Mouse (Mus musculus) MEL (cell line): ENCODE measurements around the gene Arid1a. TPM values are rescaled to one million over a fixed set of nuclear protein-coding genes. Genes with fewer than 3 reads are reported as not detected.

Experiments used
- DNase-seq: peaks from one replicate; pipeline ENCODE4 v3.0.0; 2011; ENCODE audit warnings: low read depth, low spot score
- H3K27ac ChIP-seq: 2 replicates; pipeline ENCODE4 v1.5.1; 2012; ENCODE audit warnings: low read depth, mild to moderate bottlenecking, control low read depth, low read length, moderate library complexity; ENCODE audit not compliant: control insufficient read depth
- H3K27me3 ChIP-seq, 2 experiments: fragments of 150-350 bp in 1 of 2; sonication (generic) in 1 of 2; 2 replicates each; pipeline ENCODE4 v1.6.1; 2012; ENCODE audit warnings: low read length in 2 of 2, mild to moderate bottlenecking in 2 of 2, improper control_type of control experiment in 1 of 2, moderate library complexity in 1 of 2; ENCODE audit not compliant: insufficient read depth in 2 of 2, control insufficient read depth in 1 of 2
- H3K36me3 ChIP-seq, 2 experiments: 2 replicates each; pipeline ENCODE4 v1.6.1; 2012 to 2014; ENCODE audit warnings: low read length in 2 of 2, improper control_type of control experiment in 1 of 2, inconsistent platforms in 1 of 2, mild to moderate bottlenecking in 1 of 2; ENCODE audit not compliant: insufficient read depth in 2 of 2, control insufficient read depth in 1 of 2
- H3K4me1 ChIP-seq, 2 experiments: fragments of 150-350 bp in 1 of 2; sonication (generic) in 1 of 2; 2 replicates each; pipeline ENCODE4 v1.6.1; 2012; ENCODE audit warnings: low read length in 2 of 2, improper control_type of control experiment in 1 of 2, mild to moderate bottlenecking in 1 of 2; ENCODE audit not compliant: insufficient read depth in 2 of 2, control insufficient read depth in 1 of 2
- H3K4me3 ChIP-seq, 2 experiments: fragments of 150-350 bp in 1 of 2; sonication (generic) in 1 of 2; 2 replicates each; pipeline ENCODE4 v1.5.1; 2012; ENCODE audit warnings: low read depth in 2 of 2, low read length in 2 of 2, mild to moderate bottlenecking in 2 of 2, moderate library complexity in 2 of 2, control low read depth in 1 of 2, improper control_type of control experiment in 1 of 2; ENCODE audit not compliant: control insufficient read depth in 1 of 2, insufficient read depth in 1 of 2
- H3K79me2 ChIP-seq: 2 replicates; pipeline ENCODE4 v1.6.1; 2012; ENCODE audit warnings: mild to moderate bottlenecking, low read length, moderate library complexity; ENCODE audit not compliant: control insufficient read depth, poor library complexity, insufficient read depth
- H3K9ac ChIP-seq: 2 replicates; pipeline ENCODE4 v1.6.1; 2012; ENCODE audit warnings: low read depth, mild to moderate bottlenecking, control low read depth, low read length, moderate library complexity; ENCODE audit not compliant: control insufficient read depth, poor library complexity, severe bottlenecking
- H3K9me3 ChIP-seq: fragments of 150-350 bp; sonication (generic); replicated peaks from 2 replicates; pipeline ENCODE4 v1.6.1; 2012; ENCODE audit warnings: mild to moderate bottlenecking, low read length, improper control_type of control experiment, moderate library complexity; ENCODE audit not compliant: insufficient read depth
- BHLHE40 ChIP-seq: IDR thresholded peaks from 2 replicates; pipeline ENCODE4 v1.6.1; 2012; ENCODE audit warnings: low read depth, mild to moderate bottlenecking, inconsistent platforms, low read length, improper control_type of control experiment, borderline replicate concordance
- CHD1 ChIP-seq: IDR thresholded peaks from 2 replicates; pipeline ENCODE4 v1.6.1; 2012; ENCODE audit warnings: low read depth, mild to moderate bottlenecking, inconsistent platforms, low read length, improper control_type of control experiment
- CHD2 ChIP-seq: IDR thresholded peaks from 2 replicates; pipeline ENCODE4 v1.6.1; 2011; ENCODE audit warnings: low read length, improper control_type of control experiment
- CTCF ChIP-seq, 3 experiments: IDR thresholded peaks in 2 of 3; conservative IDR thresholded peaks in 1 of 3; 2 replicates each; pipeline ENCODE4 v1.5.1; 2011 to 2012; ENCODE audit warnings: low read length in 3 of 3, low read depth in 2 of 3, mild to moderate bottlenecking in 2 of 3, improper control_type of control experiment in 1 of 3, inconsistent platforms in 1 of 3, mixed read lengths in 1 of 3, moderate library complexity in 1 of 3; ENCODE audit not compliant: control insufficient read depth in 1 of 3, insufficient read depth in 1 of 3, poor library complexity in 1 of 3, severe bottlenecking in 1 of 3
- E2F4 ChIP-seq: IDR thresholded peaks from 2 replicates; pipeline ENCODE4 v1.6.1; 2011; ENCODE audit warnings: low read depth, low read length, improper control_type of control experiment, borderline replicate concordance
- ELF1 ChIP-seq: IDR thresholded peaks from 2 replicates; pipeline ENCODE4 v1.6.1; 2014; ENCODE audit warnings: low read depth, mild to moderate bottlenecking, inconsistent platforms, low read length, improper control_type of control experiment, moderate library complexity
- EP300 ChIP-seq, 2 experiments: IDR thresholded peaks; 2 replicates each; pipeline ENCODE4 v1.6.1; 2011; ENCODE audit warnings: improper control_type of control experiment in 2 of 2, low read length in 2 of 2, low read depth in 1 of 2, mild to moderate bottlenecking in 1 of 2
- ETS1 ChIP-seq: IDR thresholded peaks from 2 replicates; pipeline ENCODE4 v1.6.1; 2012; ENCODE audit warnings: low read depth, mild to moderate bottlenecking, inconsistent platforms, low read length, improper control_type of control experiment, moderate library complexity
- GATA1 ChIP-seq: IDR thresholded peaks from 2 replicates; pipeline ENCODE4 v1.6.1; 2011; ENCODE audit warnings: low read depth, low read length, improper control_type of control experiment
- HCFC1 ChIP-seq: IDR thresholded peaks from 2 replicates; pipeline ENCODE4 v1.6.1; 2012; ENCODE audit warnings: low read depth, mild to moderate bottlenecking, inconsistent platforms, low read length, improper control_type of control experiment, moderate library complexity
- MAFK ChIP-seq: IDR thresholded peaks from 2 replicates; pipeline ENCODE4 v1.6.1; 2011; ENCODE audit warnings: low read depth, mild to moderate bottlenecking, low read length, improper control_type of control experiment, borderline replicate concordance
- MAX ChIP-seq: IDR thresholded peaks from 2 replicates; pipeline ENCODE4 v1.6.1; 2011; ENCODE audit warnings: low read length, improper control_type of control experiment
- MAZ ChIP-seq: IDR thresholded peaks from 2 replicates; pipeline ENCODE4 v1.6.1; 2012; ENCODE audit warnings: low read depth, mild to moderate bottlenecking, inconsistent platforms, low read length, improper control_type of control experiment
- MYB ChIP-seq: IDR thresholded peaks from 2 replicates; pipeline ENCODE4 v1.6.1; 2011; ENCODE audit warnings: mild to moderate bottlenecking, low read depth, low read length, improper control_type of control experiment
- MYC ChIP-seq: IDR thresholded peaks from 2 replicates; pipeline ENCODE4 v1.6.1; 2011; ENCODE audit warnings: low read depth, mild to moderate bottlenecking, low read length, improper control_type of control experiment, moderate library complexity
- NELFE ChIP-seq: IDR thresholded peaks from 2 replicates; pipeline ENCODE4 v1.6.1; 2011; ENCODE audit warnings: low read depth, low read length, improper control_type of control experiment
- NRF1 ChIP-seq: IDR thresholded peaks from 2 replicates; pipeline ENCODE4 v1.6.1; 2014; ENCODE audit warnings: low read depth, mild to moderate bottlenecking, inconsistent platforms, low read length, improper control_type of control experiment, moderate library complexity; ENCODE audit not compliant: poor library complexity, insufficient read depth, severe bottlenecking
- POLR2A ChIP-seq, 2 experiments: IDR thresholded peaks; 2 replicates each; pipeline ENCODE4 v1.6.1; 2011 to 2012; ENCODE audit warnings: low read length in 2 of 2, mild to moderate bottlenecking in 2 of 2, control low read depth in 1 of 2, improper control_type of control experiment in 1 of 2, low read depth in 1 of 2, moderate library complexity in 1 of 2; ENCODE audit not compliant: control insufficient read depth in 1 of 2, insufficient read depth in 1 of 2, poor library complexity in 1 of 2
- POLR2AphosphoS5 ChIP-seq: IDR thresholded peaks from 2 replicates; pipeline ENCODE4 v1.6.1; 2012; ENCODE audit warnings: low read depth, borderline replicate concordance, mild to moderate bottlenecking, inconsistent platforms, low read length, moderate library complexity, mixed read lengths
- RAD21 ChIP-seq: IDR thresholded peaks from 2 replicates; pipeline ENCODE4 v1.6.1; 2011; ENCODE audit warnings: mild to moderate bottlenecking, low read depth, low read length, improper control_type of control experiment
- RCOR1 ChIP-seq: IDR thresholded peaks from 2 replicates; pipeline ENCODE4 v1.6.1; 2012; ENCODE audit warnings: low read depth, mild to moderate bottlenecking, inconsistent platforms, low read length, improper control_type of control experiment
- SIN3A ChIP-seq: IDR thresholded peaks from 2 replicates; pipeline ENCODE4 v1.6.1; 2012; ENCODE audit warnings: low read length, improper control_type of control experiment, inconsistent platforms
- SMC3 ChIP-seq: IDR thresholded peaks from 2 replicates; pipeline ENCODE4 v1.6.1; 2011; ENCODE audit warnings: low read depth, low read length, improper control_type of control experiment
- TAL1 ChIP-seq: IDR thresholded peaks from 2 replicates; pipeline ENCODE4 v1.6.1; 2012; ENCODE audit warnings: mild to moderate bottlenecking, inconsistent platforms, low read length, moderate library complexity, mixed read lengths
- UBTF ChIP-seq: IDR thresholded peaks from 2 replicates; pipeline ENCODE4 v1.6.1; 2012; ENCODE audit warnings: low read depth, mild to moderate bottlenecking, inconsistent platforms, low read length, improper control_type of control experiment, moderate library complexity, borderline replicate concordance; ENCODE audit not compliant: insufficient read depth
- USF1 ChIP-seq: IDR thresholded peaks from 2 replicates; pipeline ENCODE4 v1.6.1; 2014; ENCODE audit warnings: low read depth, mild to moderate bottlenecking, inconsistent platforms, low read length, improper control_type of control experiment, moderate library complexity
- ZKSCAN1 ChIP-seq: IDR thresholded peaks from 2 replicates; pipeline ENCODE4 v1.6.1; 2012; ENCODE audit warnings: low read depth, mild to moderate bottlenecking, inconsistent platforms, low read length, improper control_type of control experiment, moderate library complexity
- ZMIZ1 ChIP-seq: IDR thresholded peaks from 2 replicates; pipeline ENCODE4 v1.6.1; 2012; ENCODE audit warnings: low read depth, mild to moderate bottlenecking, inconsistent platforms, low read length, improper control_type of control experiment, moderate library complexity
- ZNF384 ChIP-seq: IDR thresholded peaks from 2 replicates; pipeline ENCODE4 v1.6.1; 2012; ENCODE audit warnings: low read depth, mild to moderate bottlenecking, inconsistent platforms, low read length, improper control_type of control experiment
- polyA plus RNA-seq, 2 experiments: library from polyadenylated mRNA; stranded (reverse) in 1 of 2; unstranded in 1 of 2; fragments of >175 nt in 1 of 2; fragments of >200 nt in 1 of 2; gene quantifications; 2 replicates each; pipeline versions ENCODE4 v1.2.1 to v1.2.4; 2012; ENCODE audit warnings: low replicate concordance in 2 of 2, low read depth in 1 of 2; ENCODE audit not compliant: insufficient read length in 2 of 2, insufficient read depth in 1 of 2, missing spikeins in 1 of 2
- total RNA-seq: library from RNA; depleted of rRNA; stranded (reverse); fragments of 300-350 nt; gene quantifications from 2 replicates; pipeline ENCODE4 v1.2.3, GENCODE M21; 2012

The Arid1a gene
- total and polyA plus RNA-seq, 3 experiments = 18.1 to 83.3 (median 70.6) TPM

DNA sequence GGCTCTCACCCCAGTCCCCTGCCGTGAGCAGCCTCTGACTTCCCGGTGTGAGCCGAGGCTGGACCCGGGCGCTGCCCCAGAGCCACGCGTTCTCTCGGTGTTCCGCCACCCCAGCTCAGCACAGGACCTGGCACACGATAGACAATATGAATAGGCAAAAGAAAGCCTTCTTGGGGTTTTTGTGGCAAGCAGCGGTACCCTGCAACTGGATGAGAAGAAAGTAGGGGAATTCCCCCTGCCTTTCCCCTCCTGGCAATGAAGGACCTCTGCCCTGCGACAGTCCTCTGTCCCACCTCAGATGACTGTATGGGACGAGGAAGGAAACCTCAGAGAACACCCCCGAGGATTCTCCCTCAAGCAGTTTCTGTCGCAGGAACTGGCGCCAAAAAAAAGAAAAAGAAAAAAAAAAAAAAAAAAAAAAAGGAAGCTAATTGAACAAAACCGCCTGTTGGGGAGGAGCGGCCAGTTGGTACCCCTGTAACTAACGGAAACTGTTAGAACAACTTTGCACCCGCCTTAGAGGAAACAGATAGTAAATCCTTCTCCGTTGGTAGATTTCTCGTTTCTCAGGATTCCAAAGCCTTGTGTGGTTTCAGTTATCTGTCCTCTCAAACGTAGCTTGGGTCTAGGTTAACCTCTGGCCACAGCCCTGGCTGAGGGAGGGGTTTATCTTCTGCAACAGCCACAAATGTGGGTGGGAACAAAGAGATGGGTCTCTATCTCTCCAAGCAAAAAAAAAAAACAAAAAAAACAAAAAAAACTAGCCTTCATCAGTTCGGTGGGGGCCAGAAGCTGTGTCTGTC, 83.5 kb downstream of the Arid1a start (continued):
- TF ChIP-seq CTCF (IDR thresholded peaks at IDR 0.05 in 2 of 3, conservative IDR thresholded peaks at IDR 0.05 in 1 of 3; ENCODE audit: control insufficient read depth in 1 of 3, insufficient read depth in 1 of 3, low read depth in 2 of 3, low read length in 3 of 3, poor library complexity in 1 of 3, severe bottlenecking in 1 of 3) (no peak), GATA1 (peak; percentile 94), EP300 (IDR thresholded peaks at IDR 0.05; ENCODE audit: low read depth in 1 of 2, low read length in 2 of 2) (peak; percentile 95 to 98), RCOR1 (peak; percentile 98), UBTF (0 out of 2 replicates have a peak, but pooled peaks have one; percentile 35), NRF1 (0 out of 2 replicates have a peak, but pooled peaks have one; percentile 0), SMC3 (no peak), SIN3A (peak; percentile 89), TAL1 (peak; percentile 77)
- TF ChIP-seq, all 39 proteins: peak for 23

DNA sequence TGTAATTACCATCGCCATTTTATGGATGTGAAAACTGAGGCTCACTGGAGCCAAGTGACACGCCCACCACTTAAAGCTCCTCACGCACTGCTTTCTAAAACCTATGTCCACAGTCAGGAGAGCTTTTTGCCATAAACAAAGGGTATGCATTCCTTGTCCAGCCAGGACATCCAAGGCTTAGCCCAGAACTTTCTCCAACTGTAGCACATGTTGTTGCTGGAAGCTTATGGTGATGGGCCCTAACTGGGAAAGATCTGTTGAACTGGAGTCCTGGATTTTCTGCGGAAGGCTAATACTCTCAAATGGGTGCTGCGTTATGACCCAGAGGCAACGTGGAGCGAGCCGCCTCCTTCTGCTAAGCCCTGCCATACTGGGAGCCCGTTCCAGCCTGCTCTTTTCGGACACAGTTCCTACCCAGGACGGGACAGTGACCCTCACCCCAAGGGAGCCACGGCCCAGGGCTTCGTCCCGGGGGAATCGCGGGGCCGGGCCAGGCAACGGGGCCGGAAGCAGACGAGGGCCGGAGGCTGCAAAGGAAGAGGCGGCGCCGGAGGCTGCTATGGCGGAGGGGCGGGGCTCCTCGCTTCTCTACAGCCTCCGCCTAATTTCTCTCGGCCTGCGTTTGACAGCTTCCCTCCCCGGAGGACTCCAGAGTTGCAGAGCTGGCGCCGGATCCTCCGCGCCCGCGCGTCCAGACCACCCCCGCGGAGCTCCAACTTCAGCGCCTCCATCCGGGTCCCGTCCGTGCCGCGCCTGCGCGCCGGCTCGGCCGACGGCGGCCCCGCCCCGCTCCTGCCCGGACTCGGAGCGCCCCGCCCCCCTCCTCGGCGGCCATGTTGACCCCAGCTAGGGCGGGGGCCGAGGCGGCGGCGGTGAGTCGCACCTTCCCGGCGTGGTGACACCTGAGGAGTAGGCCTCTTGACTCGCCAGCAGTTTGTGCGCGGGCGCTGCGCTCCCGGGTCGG, 84.4 kb downstream of the Arid1a start, which contains the start of gene Pigv:
Gene Pigv (minus strand): TSS at position 767 of the 964 bp plus-strand sequence.
- Histone ChIP-seq H3K4me1 (peaks cover 12 to 35% of the 10 kb centered on the region in 2 experiments), H3K4me3 (peak within 1 kb of the TSS; percentile 75 to 76), H3K9me3 (no peaks in the 10 kb centered on the region), H3K27ac (peak within 1 kb of the TSS; percentile 100), H3K27me3 (no peaks in the 10 kb centered on the region), H3K9ac (peak within 1 kb of the TSS; percentile 88), H3K79me2 (peaks cover 7% of the 10 kb centered on the region), H3K36me3 (peaks cover 0 to 34% of the 10 kb centered on the region in 2 experiments; a peak in 3 of 4 replicates)
- peak; percentile 91 for DNase-seq
- no peak for TF ChIP-seq ZKSCAN1
- no peak for TF ChIP-seq ZNF384
- TF ChIP-seq RAD21 = no peak
- TF ChIP-seq MAX = peak; percentile 52; the same call in 1 of the 2 replicates
- peak; percentile 63 for TF ChIP-seq NELFE
- TF ChIP-seq ETS1 = 0 out of 2 replicates have a peak, but pooled peaks have one; percentile 37
- no peak for TF ChIP-seq POLR2AphosphoS5
- peak; percentile 58 for TF ChIP-seq ZMIZ1
- peak; percentile 27 to 84; a peak in 3 of 4 replicates for TF ChIP-seq POLR2A (IDR thresholded peaks at IDR 0.05; ENCODE audit: control insufficient read depth in 1 of 2, insufficient read depth in 1 of 2, low read depth in 1 of 2, low read length in 2 of 2, poor library complexity in 1 of 2)
- TF ChIP-seq USF1 = no peak
- no peak for TF ChIP-seq MAFK
- TF ChIP-seq SIN3A = no peak; the same call in 1 of the 2 replicates
- TF ChIP-seq E2F4 = 0 out of 2 replicates have a peak, but pooled peaks have one; percentile 0
- 0 out of 2 replicates have a peak, but pooled peaks have one; percentile 16 for TF ChIP-seq BHLHE40
- 0 out of 2 replicates have a peak, but pooled peaks have one; percentile 42 for TF ChIP-seq ELF1
- peak; percentile 74 for TF ChIP-seq HCFC1
- no peak for TF ChIP-seq CTCF (IDR thresholded peaks at IDR 0.05 in 2 of 3, conservative IDR thresholded peaks at IDR 0.05 in 1 of 3; ENCODE audit: control insufficient read depth in 1 of 3, insufficient read depth in 1 of 3, low read depth in 2 of 3, low read length in 3 of 3, poor library complexity in 1 of 3, severe bottlenecking in 1 of 3)
- no peak for TF ChIP-seq CHD2
- TF ChIP-seq MYB = no peak
- TF ChIP-seq MAZ = peak; percentile 85; the same call in 1 of the 2 replicates
- 0 out of 2 replicates have a peak, but pooled peaks have one; percentile 73 for TF ChIP-seq CHD1
- TF ChIP-seq MYC = 0 out of 2 replicates have a peak, but pooled peaks have one; percentile 28
- TF ChIP-seq UBTF = 0 out of 2 replicates have a peak, but pooled peaks have one; percentile 80
